Mouse (Mus musculus) spleen, adult 12 weeks (tissue): ENCODE data around the gene Tmem30b.
"Not testable (repeated sequence)": the region's sequence is repeated elsewhere in the genome, so short reads cannot be mapped to it uniquely, and the experiment has no call there.

ENCODE experiments used
- DNase-seq: peaks from one replicate; pipeline ENCODE4 v3.0.0; 2022; ENCODE audit warnings: low spot score

Tmem30b gene

GRCm38 (mm10) chr12:73558525-73559195 is 12.5 kb upstream of the Tmem30b start:
- no peak for DNase-seq

- no peak for DNase-seq
Measured at GRCm38 (mm10) chr12:73554155-73554554, 8.0 kb upstream of the Tmem30b start.

- DNase-seq, result no peak
Measured at GRCm38 (mm10) chr12:73548259-73548658, 2.1 kb upstream of the Tmem30b start.

- no peak for DNase-seq
Measured at GRCm38 (mm10) chr12:73547646-73548045, 1.5 kb upstream of the Tmem30b start.

GRCm38 (mm10) chr12:73545672-73546085 is 513 bp downstream of the Tmem30b start:
- DNase-seq, result no peak

- DNase-seq, result no peak
Measured at GRCm38 (mm10) chr12:73544736-73545671, 1.2 kb downstream of the Tmem30b start.

- DNase-seq, result no peak
Measured at GRCm38 (mm10) chr12:73543191-73543590, 3.0 kb downstream of the Tmem30b start.

- no peak for DNase-seq
Measured at GRCm38 (mm10) chr12:73540402-73540801, 5.8 kb downstream of the Tmem30b start.

- DNase-seq, result no peak
Measured at GRCm38 (mm10) chr12:73539151-73539550, 7.0 kb downstream of the Tmem30b start.

- not testable (repeated sequence) for DNase-seq
Measured at GRCm38 (mm10) chr12:73538139-73538508, 8.1 kb downstream of the Tmem30b start.

GRCm38 (mm10) chr12:73537499-73538138 is 8.6 kb downstream of the Tmem30b start:
- no peak for DNase-seq

GRCm38 (mm10) chr12:73534591-73534990 is 11.6 kb downstream of the Tmem30b start:
- DNase-seq, result peak; percentile 12

- DNase-seq, result no peak
Measured at GRCm38 (mm10) chr12:73531889-73532479, 14.2 kb downstream of the Tmem30b start.

- DNase-seq, result no peak
Measured at GRCm38 (mm10) chr12:73529590-73529989, 16.6 kb downstream of the Tmem30b start.

GRCm38 (mm10) chr12:73529131-73529530 is 17.1 kb downstream of the Tmem30b start:
- no peak for DNase-seq

GRCm38 (mm10) chr12:73528142-73528541 is 18.1 kb downstream of the Tmem30b start:
- not testable (repeated sequence) for DNase-seq

GRCm38 (mm10) chr12:73525254-73525885 is 20.8 kb downstream of the Tmem30b start:
- no peak for DNase-seq

GRCm38 (mm10) chr12:73523066-73523465 is 23.1 kb downstream of the Tmem30b start:
- DNase-seq, result no peak

GRCm38 (mm10) chr12:73521944-73522343 is 24.2 kb downstream of the Tmem30b start:
- DNase-seq, result no peak

GRCm38 (mm10) chr12:73521238-73521841 is 24.9 kb downstream of the Tmem30b start:
- DNase-seq, result no peak

GRCm38 (mm10) chr12:73517768-73518167 is 28.4 kb downstream of the Tmem30b start:
- DNase-seq, result no peak
